ENCODE assay signal across 8 mouse cellular contexts in genomic region chr15:84960692-84961091, GRCm38 (mm10). TPM values are rescaled to one million over a fixed set of nuclear protein-coding genes. Genes with fewer than 3 reads are reported as not detected.
A peak's percentile ranks its signal among the peaks of the same experiment; 100 is the strongest.
DNase-seq lines count a peak whose midpoint lies in the region; ATAC-seq and TF ChIP-seq lines count a peak whose summit lies in the region.

No protein-coding gene starts in this region.

- WGBS in kidney, adult 2 months, result 44% methylated on average over 8 of the region's 8 CpGs
- 26% methylated on average over 8 of the region's 8 CpGs for WGBS in hindbrain, embryonic 10.5 days
- WGBS in neural tube, embryonic 15.5 days, result 22% methylated on average over 7 of the region's 8 CpGs

- peak; percentile 56; the same call in 1 of the 2 replicates for ATAC-seq in neural tube, embryonic 15.5 days (ENCODE audit: low FRiP score)

- H3K4me3 ChIP-seq in kidney, adult 2 months (ENCODE audit: insufficient read depth, low read depth, low read length), result no peak overlapping the region
- no peak overlapping the region for H3K4me3 ChIP-seq in hindbrain, embryonic 10.5 days
- H3K4me3 ChIP-seq in neural tube, embryonic 15.5 days (replicated peaks), result peak overlapping the region; percentile 21; the same call in 1 of the 2 replicates

- H3K27ac ChIP-seq in kidney, adult 2 months (ENCODE audit: insufficient read depth, low read depth, low read length), result no peak overlapping the region
- H3K27ac ChIP-seq in hindbrain, embryonic 10.5 days, result 0 out of 2 replicates have a peak overlapping the region, but pooled peaks have one; percentile 45
- peak overlapping the region; percentile 80 for H3K27ac ChIP-seq in neural tube, embryonic 15.5 days (replicated peaks)

- peak; percentile 26 to 30 for DNase-seq in kidney, postnatal 4 days
- no peak for DNase-seq in kidney, adult 2 months
- DNase-seq in cerebellum, adult 8-10 months, result peak; percentile 51
- DNase-seq in hindbrain, embryonic 10.5 days (ENCODE audit: low spot score), result no peak
- DNase-seq in embryo, embryonic 10.5 days (ENCODE audit: low spot score), result no peak
- no peak for DNase-seq in kidney, adult 9 months
- no peak for DNase-seq in spleen, postnatal 14 days (ENCODE audit: low spot score in 2 of 2)

- peak overlapping the region; percentile 46 for H3K4me2 ChIP-seq in neural tube, embryonic 15.5 days

- no peak for TF ChIP-seq CTCF in kidney, adult 2 months (conservative IDR thresholded peaks at IDR 0.05; ENCODE audit: insufficient read depth, insufficient read length, low read depth, low read length)

- no peaks in the 10 kb centered on the region for H3K9me3 ChIP-seq in hindbrain, embryonic 10.5 days
- no peaks in the 10 kb centered on the region for H3K9me3 ChIP-seq in neural tube, embryonic 15.5 days (replicated peaks)

- no peak for TF ChIP-seq POLR2A in kidney, adult 2 months (IDR thresholded peaks at IDR 0.05; ENCODE audit: low read depth, low read length)

- no peaks in the 10 kb centered on the region for H3K4me1 ChIP-seq in kidney, adult 2 months (ENCODE audit: control insufficient read depth, insufficient read depth, low read length)
- H3K4me1 ChIP-seq in hindbrain, embryonic 10.5 days (replicated peaks), result peaks cover 24% of the 10 kb centered on the region
- peaks cover 49% of the 10 kb centered on the region for H3K4me1 ChIP-seq in neural tube, embryonic 15.5 days

- H3K36me3 ChIP-seq in kidney, adult 2 months (ENCODE audit: control insufficient read depth, insufficient read depth, low read length), result no peaks in the 10 kb centered on the region
- peaks cover 46% of the 10 kb centered on the region for H3K36me3 ChIP-seq in hindbrain, embryonic 10.5 days
- peaks cover 6% of the 10 kb centered on the region for H3K36me3 ChIP-seq in neural tube, embryonic 15.5 days

- H3K27me3 ChIP-seq in kidney, adult 2 months (replicated peaks; ENCODE audit: control insufficient read depth, insufficient read depth, low read length), result no peaks in the 10 kb centered on the region
- H3K27me3 ChIP-seq in hindbrain, embryonic 10.5 days (ENCODE audit: insufficient read depth, poor library complexity, severe bottlenecking), result no peaks in the 10 kb centered on the region
- no peaks in the 10 kb centered on the region for H3K27me3 ChIP-seq in neural tube, embryonic 15.5 days (replicated peaks)

- 0 out of 2 replicates have a peak overlapping the region, but pooled peaks have one; percentile 32 for H3K9ac ChIP-seq in neural tube, embryonic 15.5 days (replicated peaks)

RNA-seq across cellular contexts. Expression of gene 5031439G07Rik, which starts 27.7 kb away (rescaled TPM):
- polyA plus RNA-seq in kidney, adult 2 months (2012; rRNA removed), result 21.7 and 24.1 TPM in 2 replicates
- 11.2 and 12.1 TPM in 2 replicates for polyA plus RNA-seq in hindbrain, embryonic 10.5 days (2016; fragmentation: Nextera tagmentation; extraction: Ambion mirVana)
- polyA plus RNA-seq in neural tube, embryonic 15.5 days (2015; fragmentation: Nextera tagmentation; extraction: Ambion mirVana), result 21.6 and 24.9 TPM in 2 replicates

RNA-seq across cellular contexts. Expression of gene Nup50, which starts 37.5 kb away (rescaled TPM):
- 9.9 and 11.4 TPM in 2 replicates for polyA plus RNA-seq in kidney, adult 2 months (2012; rRNA removed)
- polyA plus RNA-seq in hindbrain, embryonic 10.5 days (2016; fragmentation: Nextera tagmentation; extraction: Ambion mirVana), result 62.0 and 69.7 TPM in 2 replicates
- 21.5 and 27.5 TPM in 2 replicates for polyA plus RNA-seq in neural tube, embryonic 15.5 days (2015; fragmentation: Nextera tagmentation; extraction: Ambion mirVana)

RNA-seq across cellular contexts. Expression of gene Gm29666, which starts 40.9 kb away (rescaled TPM):
- 0.26 and 0.28 TPM in 2 replicates for polyA plus RNA-seq in kidney, adult 2 months (2012; rRNA removed)
- 0.90 and 1.2 TPM in 2 replicates for polyA plus RNA-seq in hindbrain, embryonic 10.5 days (2016; fragmentation: Nextera tagmentation; extraction: Ambion mirVana)
- polyA plus RNA-seq in neural tube, embryonic 15.5 days (2015; fragmentation: Nextera tagmentation; extraction: Ambion mirVana), result 1.1 TPM in 2 replicates

RNA-seq across cellular contexts. Expression of gene Upk3a, which starts 56.2 kb away (rescaled TPM):
- 19.6 and 24.9 TPM in 2 replicates for polyA plus RNA-seq in kidney, adult 2 months (2012; rRNA removed)
- polyA plus RNA-seq in hindbrain, embryonic 10.5 days (2016; fragmentation: Nextera tagmentation; extraction: Ambion mirVana), result 0.15 and 0.47 TPM in 2 replicates
- 0.38 and 0.74 TPM in 2 replicates for polyA plus RNA-seq in neural tube, embryonic 15.5 days (2015; fragmentation: Nextera tagmentation; extraction: Ambion mirVana)

Comparison
In these comparisons a context has a peak if more than half of its experiments do, and no peak if none do; other contexts are left out.
1. DNase-seq: peak in kidney, postnatal 4 days (2 of 2) and cerebellum, adult 8-10 months (single experiment); none in kidney, adult 2 months (single experiment), hindbrain, embryonic 10.5 days (single experiment), embryo, embryonic 10.5 days (single experiment), kidney, adult 9 months (single experiment) and spleen, postnatal 14 days (0 of 2).